In genomic region chr17:87236725-87237650, GRCm38 (mm10) we compare ENCODE assay signal across 8 mouse cellular contexts. TPM values are rescaled to one million over a fixed set of nuclear protein-coding genes. Genes with fewer than 3 reads are reported as not detected.
A peak's percentile ranks its signal among the peaks of the same experiment; 100 is the strongest.
DNase-seq lines count a peak whose midpoint lies in the region; ATAC-seq and TF ChIP-seq lines count a peak whose summit lies in the region.

No protein-coding gene starts in this region.

- intact Hi-C loops in gastrocnemius, postnatal 36 days (cut with DNase I): no loop called here

- 35% methylated on average over 18 of the region's 18 CpGs for WGBS in heart, postnatal 0 days
- WGBS in limb, embryonic 10.5 days: 34% methylated on average over 18 of the region's 18 CpGs
- WGBS in neural tube, embryonic 12.5 days: 44% methylated on average over 18 of the region's 18 CpGs

- peak; percentile 65 for ATAC-seq in heart, postnatal 0 days (ENCODE audit: insufficient read depth, low read depth)
- peak; percentile 33; the same call in 1 of the 2 replicates for ATAC-seq in neural tube, embryonic 12.5 days (ENCODE audit: low FRiP score, low read depth)

- TF ChIP-seq CTCF in C2C12 (IDR thresholded peaks at IDR 0.05; ENCODE audit: control insufficient read depth, insufficient read depth, insufficient read length): no peak
- no peak for TF ChIP-seq CTCF in heart, postnatal 0 days (IDR thresholded peaks at IDR 0.05; ENCODE audit: low read depth)

- no peak overlapping the region for H3ac ChIP-seq in C2C12 (ENCODE audit: control insufficient read depth, insufficient read length, low read depth)

- H3K9ac ChIP-seq in heart, postnatal 0 days (replicated peaks; ENCODE audit: low read depth, low read length): no peak overlapping the region
- no peak overlapping the region for H3K9ac ChIP-seq in neural tube, embryonic 12.5 days

- H3K27me3 ChIP-seq in C2C12 (ENCODE audit: control insufficient read depth, insufficient read depth, insufficient read length): no peaks in the 10 kb centered on the region
- no peaks in the 10 kb centered on the region for H3K27me3 ChIP-seq in heart, postnatal 0 days (ENCODE audit: control insufficient read depth, insufficient read depth, low read length)
- H3K27me3 ChIP-seq in limb, embryonic 10.5 days (ENCODE audit: low read depth, poor library complexity, severe bottlenecking): no peaks in the 10 kb centered on the region; the same call in 1 of the 2 replicates
- H3K27me3 ChIP-seq in neural tube, embryonic 12.5 days (replicated peaks): no peaks in the 10 kb centered on the region

- H3K79me3 ChIP-seq in C2C12 (ENCODE audit: low read depth): no peaks in the 10 kb centered on the region

- DNase-seq in adrenal gland, adult 2 months: peak; percentile 80
- DNase-seq in heart, postnatal 0 days (ENCODE audit: low spot score): peak; percentile 42
- peak; percentile 81 for DNase-seq in limb, embryonic 10.5 days (ENCODE audit: low spot score)
- no peak for DNase-seq in ovary, postnatal 14 days (ENCODE audit: low spot score)
- DNase-seq in c-Kit-positive CD71-positive TER-119-positive erythroid progenitor cells, embryonic 14.5 days (ENCODE audit: low spot score): no peak
- DNase-seq in gastrocnemius, postnatal 36 days: no peak

- no peaks in the 10 kb centered on the region for H3K79me2 ChIP-seq in C2C12 (ENCODE audit: control insufficient read depth, insufficient read depth)

- no peaks in the 10 kb centered on the region for H3K4me1 ChIP-seq in heart, postnatal 0 days (ENCODE audit: control insufficient read depth, insufficient read depth)
- peaks cover 33% of the 10 kb centered on the region for H3K4me1 ChIP-seq in limb, embryonic 10.5 days
- H3K4me1 ChIP-seq in neural tube, embryonic 12.5 days: peaks cover 9% of the 10 kb centered on the region

- 0 out of 2 replicates have a peak overlapping the region, but pooled peaks have one; percentile 18 for H3K4me2 ChIP-seq in heart, postnatal 0 days (ENCODE audit: low read depth, low read length)
- no peak overlapping the region for H3K4me2 ChIP-seq in neural tube, embryonic 12.5 days (replicated peaks)

- no peak overlapping the region for H3K4me3 ChIP-seq in C2C12 (ENCODE audit: insufficient read depth, poor library complexity, severe bottlenecking)
- no peak overlapping the region for H3K4me3 ChIP-seq in heart, postnatal 0 days (ENCODE audit: low read depth, low read length)
- peak overlapping the region; percentile 23; the same call in 1 of the 2 replicates for H3K4me3 ChIP-seq in limb, embryonic 10.5 days
- no peak overlapping the region for H3K4me3 ChIP-seq in neural tube, embryonic 12.5 days

- no peak for TF ChIP-seq EP300 in heart, postnatal 0 days (IDR thresholded peaks at IDR 0.05; ENCODE audit: low read depth)

- H3K36me3 ChIP-seq in C2C12 (ENCODE audit: control insufficient read depth, insufficient read depth): no peaks in the 10 kb centered on the region
- H3K36me3 ChIP-seq in heart, postnatal 0 days (replicated peaks; ENCODE audit: control insufficient read depth, insufficient read depth, low read length): no peaks in the 10 kb centered on the region
- no peaks in the 10 kb centered on the region for H3K36me3 ChIP-seq in limb, embryonic 10.5 days
- no peaks in the 10 kb centered on the region for H3K36me3 ChIP-seq in neural tube, embryonic 12.5 days

- no peaks in the 10 kb centered on the region for H3K9me3 ChIP-seq in heart, postnatal 0 days (replicated peaks; ENCODE audit: control insufficient read depth, low read length)
- no peaks in the 10 kb centered on the region for H3K9me3 ChIP-seq in limb, embryonic 10.5 days (replicated peaks)
- no peaks in the 10 kb centered on the region for H3K9me3 ChIP-seq in neural tube, embryonic 12.5 days

- no peak overlapping the region for H3K27ac ChIP-seq in heart, postnatal 0 days (ENCODE audit: low read depth)
- H3K27ac ChIP-seq in limb, embryonic 10.5 days: peak overlapping the region; percentile 53
- no peak overlapping the region for H3K27ac ChIP-seq in neural tube, embryonic 12.5 days

TF ChIP-seq in C2C12, 6 proteins besides CTCF, POLR2A, EP300 and RAD21:
- peak; percentile 9 for TF ChIP-seq MYOD1 (IDR thresholded peaks at IDR 0.05; ENCODE audit: control insufficient read depth, insufficient read length, low read depth)
- no peak for TF ChIP-seq FOSL1 (IDR thresholded peaks at IDR 0.05; ENCODE audit: insufficient read depth, low read length, poor library complexity, severe bottlenecking)
- TF ChIP-seq MYOG (IDR thresholded peaks at IDR 0.05; ENCODE audit: control insufficient read depth, extremely low read depth, insufficient read length): no peak
- TF ChIP-seq MAX (IDR thresholded peaks at IDR 0.05): no peak
- TF ChIP-seq CEBPB (IDR thresholded peaks at IDR 0.05; ENCODE audit: low read depth): peak; percentile 2
- peak; percentile 68 for TF ChIP-seq USF1 (IDR thresholded peaks at IDR 0.05; ENCODE audit: low read depth)

RNA-seq across cellular contexts. Expression of gene Mcfd2, which starts 28.7 kb away (rescaled TPM):
- 43.1 TPM for polyA plus RNA-seq in C2C12 (2012; fragmentation: generic; extraction: Trizol)
- 100 to 1,000 TPM; 232 to 255 TPM for total RNA-seq in adrenal gland, adult 2 months (2021)
- polyA plus RNA-seq in adrenal gland, adult 2 months (2012; rRNA removed): 178 and 211 TPM in 2 replicates
- total RNA-seq in heart, postnatal 0 days (2014; rRNA removed; ENCODE audit: low replicate concordance): 71.0 and 78.3 TPM in 2 replicates
- polyA plus RNA-seq in heart, postnatal 0 days (2015; fragmentation: Nextera tagmentation; extraction: Ambion mirVana): 75.1 and 77.2 TPM in 2 replicates
- 76.2 and 76.4 TPM in 2 replicates for polyA plus RNA-seq in limb, embryonic 10.5 days (2016; fragmentation: Nextera tagmentation; extraction: Ambion mirVana)
- 53.0 and 55.7 TPM in 2 replicates for polyA plus RNA-seq in neural tube, embryonic 12.5 days (2016; fragmentation: Nextera tagmentation; extraction: Ambion mirVana)
- 10 to 100 TPM; 19.0 to 21.7 TPM for total RNA-seq in gastrocnemius, postnatal 36 days (2021)

RNA-seq across cellular contexts. Expression of gene Ttc7, which starts 45.7 kb away (rescaled TPM):
- 9.8 TPM for polyA plus RNA-seq in C2C12 (2012; fragmentation: generic; extraction: Trizol)
- 10 to 100 TPM; 12.0 to 15.1 TPM for total RNA-seq in adrenal gland, adult 2 months (2021)
- 30.6 and 34.0 TPM in 2 replicates for polyA plus RNA-seq in adrenal gland, adult 2 months (2012; rRNA removed)
- total RNA-seq in heart, postnatal 0 days (2014; rRNA removed; ENCODE audit: low replicate concordance): 3.5 and 6.7 TPM in 2 replicates
- 2.5 and 2.7 TPM in 2 replicates for polyA plus RNA-seq in heart, postnatal 0 days (2015; fragmentation: Nextera tagmentation; extraction: Ambion mirVana)
- polyA plus RNA-seq in limb, embryonic 10.5 days (2016; fragmentation: Nextera tagmentation; extraction: Ambion mirVana): 3.6 and 3.9 TPM in 2 replicates
- 5.1 and 5.9 TPM in 2 replicates for polyA plus RNA-seq in neural tube, embryonic 12.5 days (2016; fragmentation: Nextera tagmentation; extraction: Ambion mirVana)
- total RNA-seq in gastrocnemius, postnatal 36 days (2021): 1 to 10 TPM; 6.8 to 8.2 TPM

Comparison
In these comparisons a context has a peak if more than half of its experiments do, and no peak if none do; other contexts are left out.
1. DNase-seq: peak in adrenal gland, adult 2 months (single experiment), heart, postnatal 0 days (single experiment) and limb, embryonic 10.5 days (single experiment); none in ovary, postnatal 14 days (single experiment), c-Kit-positive CD71-positive TER-119-positive erythroid progenitor cells, embryonic 14.5 days (single experiment) and gastrocnemius, postnatal 36 days (0 of 2).